Mouse (Mus musculus): Measurements from ENCODE around the gene Gm525. TPM values are rescaled to one million over a fixed set of nuclear protein-coding genes. Genes with fewer than 3 reads are reported as not detected.

The Gm525 gene
- polyA plus RNA-seq, 1 experiment from 2014 or later: not detected

GRCm38 (mm10) chr11:89134211-89134610 lies 60.6 kb downstream of the Gm525 start:
- Histone ChIP-seq H3K27ac (ENCODE audit: low read depth) (no peak overlapping the region), H3K36me3 (ENCODE audit: insufficient read depth) (no peaks in the 10 kb centered on the region), H3K27me3 (ENCODE audit: insufficient read depth, low read length) (no peaks in the 10 kb centered on the region), H3K4me2 (no peak overlapping the region), H3K4me3 (ENCODE audit: low read depth, low read length) (no peak overlapping the region), H3K9ac (no peak overlapping the region), H3K4me1 (ENCODE audit: insufficient read depth) (no peaks in the 10 kb centered on the region), H3K9me3 (ENCODE audit: low read depth, low read length) (no peaks in the 10 kb centered on the region)
- ATAC-seq (ENCODE audit: insufficient read depth): no peak
- TF ChIP-seq CTCF (IDR thresholded peaks at IDR 0.05; ENCODE audit: low read depth): no peak
- no peak for DNase-seq
- WGBS: 52% methylated on average over 2 of the region's 2 CpGs

GRCm38 (mm10) chr11:89137915-89138314 lies 64.3 kb downstream of the Gm525 start:
- Histone ChIP-seq H3K9ac (no peak overlapping the region), H3K27ac (ENCODE audit: low read depth) (no peak overlapping the region), H3K27me3 (ENCODE audit: insufficient read depth, low read length) (no peaks in the 10 kb centered on the region), H3K4me1 (ENCODE audit: insufficient read depth) (no peaks in the 10 kb centered on the region), H3K4me3 (ENCODE audit: low read depth, low read length) (no peak overlapping the region), H3K4me2 (no peak overlapping the region), H3K36me3 (ENCODE audit: insufficient read depth) (no peaks in the 10 kb centered on the region), H3K9me3 (ENCODE audit: low read depth, low read length) (no peaks in the 10 kb centered on the region)
- no peak for ATAC-seq (ENCODE audit: insufficient read depth)
- 91% methylated on average over 2 of the region's 2 CpGs for WGBS
- no peak for TF ChIP-seq CTCF (IDR thresholded peaks at IDR 0.05; ENCODE audit: low read depth)
- DNase-seq: no peak

Other genes with a start within 250 kb of the Gm525 start
- 18.8 and 20.6 TPM in 2 replicates for gene Akap1, start 209.3 kb upstream of the Gm525 start, polyA plus RNA-seq (2014; fragmentation: Nextera tagmentation; extraction: Ambion mirVana)
- 83.4 and 83.6 TPM in 2 replicates for gene Scpep1, start 118.4 kb upstream of the Gm525 start, polyA plus RNA-seq (2014; fragmentation: Nextera tagmentation; extraction: Ambion mirVana)
- not detected in 2 replicates for gene Elobl, start 106.9 kb upstream of the Gm525 start, polyA plus RNA-seq (2014; fragmentation: Nextera tagmentation; extraction: Ambion mirVana)
- 10.8 and 12.2 TPM in 2 replicates for gene Coil, start 103.6 kb upstream of the Gm525 start, polyA plus RNA-seq (2014; fragmentation: Nextera tagmentation; extraction: Ambion mirVana)
- 13.4 and 13.8 TPM in 2 replicates for gene Trim25, start 74.5 kb upstream of the Gm525 start, polyA plus RNA-seq (2014; fragmentation: Nextera tagmentation; extraction: Ambion mirVana)
- gene Dgke, start 7.0 kb upstream of the Gm525 start, polyA plus RNA-seq (2014; fragmentation: Nextera tagmentation; extraction: Ambion mirVana): 5.5 and 5.8 TPM in 2 replicates
- gene Nog, start 228.5 kb downstream of the Gm525 start, polyA plus RNA-seq (2014; fragmentation: Nextera tagmentation; extraction: Ambion mirVana): 2.8 and 2.9 TPM in 2 replicates